Mouse (Mus musculus): ENCODE measurements around the gene Ifrd2.

Ifrd2 gene

DNA sequence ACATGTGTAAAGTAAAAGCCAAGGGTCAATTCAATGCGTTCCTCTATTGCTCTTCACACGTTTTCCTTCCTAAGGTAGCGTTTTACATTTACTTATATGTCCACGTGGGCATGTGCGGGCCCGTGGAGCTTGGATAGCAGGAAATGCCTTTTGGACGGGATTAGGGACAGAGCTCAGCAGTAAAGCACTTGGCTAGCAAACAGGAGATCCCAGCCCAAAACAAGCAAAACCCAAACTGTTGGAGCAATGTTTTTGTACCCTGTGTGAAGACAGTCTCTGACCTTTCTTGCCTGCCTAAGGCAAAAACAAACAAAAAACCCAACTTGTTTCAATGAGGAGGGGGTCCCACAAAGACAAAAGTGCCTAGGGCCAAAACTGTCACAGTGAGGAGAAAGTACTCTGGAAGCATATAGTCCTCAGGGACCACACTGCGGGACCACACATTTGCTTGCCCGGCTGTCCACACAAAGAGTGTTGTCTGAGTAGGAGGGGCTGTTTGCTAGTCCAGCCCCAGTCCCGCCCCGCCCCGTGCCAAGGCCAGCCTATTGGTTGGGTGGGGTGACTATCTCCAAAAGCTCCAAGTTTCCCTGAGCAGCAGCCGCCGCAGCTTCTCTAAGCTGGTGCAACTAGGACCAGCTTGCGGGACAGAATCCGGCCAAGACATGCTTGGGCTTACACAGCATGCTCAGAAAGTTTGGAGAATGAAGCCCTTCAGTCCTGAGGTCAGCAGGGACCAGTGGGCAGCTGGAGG, 10.9 kb upstream of the Ifrd2 start, which contains the start of gene Hyal1:
TSS of gene Hyal1 (plus strand) at position 571 of the 751 bp plus-strand sequence.
- DNase-seq, result no peak

- DNase-seq, result no peak
These were observed 9.6 kb upstream of the Ifrd2 start for GRCm38 (mm10) chr9:107577871-107578270.

DNA sequence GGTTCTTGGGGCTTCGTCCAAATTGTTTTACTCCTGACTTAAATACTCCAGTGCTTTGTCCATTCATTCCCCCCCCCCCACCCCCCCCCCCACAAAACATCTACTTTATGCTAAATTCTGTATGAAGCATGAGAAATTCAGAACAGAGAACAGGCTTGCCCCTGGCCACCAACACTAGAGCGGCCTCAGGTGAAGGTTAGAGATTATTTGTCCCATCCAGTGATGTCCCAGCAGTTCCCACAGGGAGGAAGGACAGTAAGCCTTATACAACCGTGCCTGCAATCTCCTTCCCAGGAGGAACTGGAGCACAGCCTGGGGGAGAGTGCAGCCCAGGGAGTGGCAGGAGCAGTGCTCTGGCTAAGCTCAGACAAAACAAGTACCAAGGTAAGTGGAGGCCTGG, 8.9 kb upstream of the Ifrd2 start, which contains the start of gene Naa80:
TSS of gene Naa80 (plus strand) at position 301 of the 400 bp plus-strand sequence.
- DNase-seq, result no peak

DNA sequence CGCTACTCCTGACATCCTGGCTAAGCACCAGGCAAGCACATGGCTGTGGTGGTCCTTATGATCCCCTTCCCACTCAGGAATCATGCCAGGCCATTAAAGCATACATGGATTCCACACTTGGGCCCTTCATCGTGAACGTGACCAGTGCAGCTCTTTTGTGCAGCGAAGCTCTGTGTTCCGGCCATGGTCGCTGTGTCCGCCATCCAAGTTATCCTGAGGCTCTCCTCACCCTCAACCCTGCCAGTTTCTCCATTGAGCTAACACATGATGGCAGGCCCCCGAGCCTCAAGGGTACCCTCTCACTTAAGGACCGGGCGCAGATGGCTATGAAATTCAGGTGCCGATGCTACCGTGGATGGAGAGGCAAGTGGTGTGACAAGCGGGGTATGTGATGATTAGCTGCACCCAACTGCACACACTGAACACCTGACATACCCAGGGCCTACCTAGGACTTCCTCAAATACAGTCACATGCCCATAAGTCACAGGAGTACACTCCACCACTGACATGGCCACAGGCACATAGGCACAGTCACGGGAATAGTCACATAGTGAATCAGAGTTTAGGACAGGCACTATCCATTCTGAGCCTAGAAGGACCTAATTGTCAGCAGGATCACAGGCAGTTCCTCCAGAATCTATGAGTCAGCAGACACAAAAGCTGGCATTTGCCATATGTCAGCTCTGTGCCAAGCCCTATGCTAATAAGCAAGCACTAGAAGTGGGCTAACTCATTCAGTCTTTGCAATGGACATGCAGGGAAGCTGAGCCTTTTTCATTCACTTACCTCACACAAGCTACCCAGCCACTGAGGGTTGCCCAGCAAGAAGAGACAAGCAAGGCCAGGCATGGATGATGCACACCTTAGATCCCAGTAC, 8.2 kb upstream of the Ifrd2 start:
- no peak for DNase-seq

- peak; percentile 88 for DNase-seq
These were observed 6.7 kb upstream of the Ifrd2 start, which contains the start of gene Hyal3 for GRCm38 (mm10) chr9:107580501-107581317. Gene Hyal3 (plus strand): TSS chr9:107580818.

DNA sequence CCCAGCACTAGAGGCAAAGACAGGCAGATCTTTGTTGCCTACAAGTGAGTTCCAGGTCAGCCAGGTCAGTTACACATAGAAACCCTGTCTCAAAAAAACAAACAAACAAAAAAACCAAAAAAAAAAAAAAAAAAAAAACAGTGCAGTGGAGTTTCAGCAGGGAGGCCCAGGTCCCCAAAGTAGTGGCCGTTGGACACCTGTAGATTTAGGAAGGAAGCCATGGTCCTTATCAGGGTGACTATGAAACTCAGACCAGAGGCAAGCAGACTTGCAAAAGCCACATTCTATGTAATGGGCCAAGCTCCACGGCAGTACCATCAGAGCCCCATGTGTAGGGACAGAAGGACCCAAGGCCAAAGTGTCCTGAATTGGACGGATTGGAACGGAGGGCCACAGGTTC, 5.9 kb upstream of the Ifrd2 start:
- no peak for DNase-seq

- DNase-seq, result no peak
These were observed 4.9 kb upstream of the Ifrd2 start for GRCm38 (mm10) chr9:107582509-107583062.

GRCm38 (mm10) chr9:107583174-107583573, 4.3 kb upstream of the Ifrd2 start:
- no peak for DNase-seq

GRCm38 (mm10) chr9:107586504-107586903, 938 bp upstream of the Ifrd2 start:
- DNase-seq, result no peak

- no peak for DNase-seq
These were observed 594 bp downstream of the Ifrd2 start for GRCm38 (mm10) chr9:107587833-107588639.

- no peak for DNase-seq
These were observed 2.8 kb downstream of the Ifrd2 start for GRCm38 (mm10) chr9:107590058-107590772.

DNA sequence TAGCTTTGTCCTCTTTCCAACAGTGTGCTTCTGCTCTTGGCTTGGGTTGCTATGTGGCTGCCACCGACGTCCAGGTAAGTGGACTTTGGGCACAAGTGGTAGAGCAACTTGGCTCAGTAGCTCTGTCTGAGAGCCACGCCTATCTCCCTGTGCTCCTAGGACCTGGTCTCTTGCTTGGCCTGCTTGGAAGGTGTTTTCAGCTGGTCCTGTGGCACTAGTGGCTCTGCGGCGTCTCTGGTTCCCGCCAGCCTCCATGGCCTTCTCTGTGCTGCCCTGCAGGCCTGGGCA, 3.3 kb downstream of the Ifrd2 start:
- no peak for DNase-seq

DNA sequence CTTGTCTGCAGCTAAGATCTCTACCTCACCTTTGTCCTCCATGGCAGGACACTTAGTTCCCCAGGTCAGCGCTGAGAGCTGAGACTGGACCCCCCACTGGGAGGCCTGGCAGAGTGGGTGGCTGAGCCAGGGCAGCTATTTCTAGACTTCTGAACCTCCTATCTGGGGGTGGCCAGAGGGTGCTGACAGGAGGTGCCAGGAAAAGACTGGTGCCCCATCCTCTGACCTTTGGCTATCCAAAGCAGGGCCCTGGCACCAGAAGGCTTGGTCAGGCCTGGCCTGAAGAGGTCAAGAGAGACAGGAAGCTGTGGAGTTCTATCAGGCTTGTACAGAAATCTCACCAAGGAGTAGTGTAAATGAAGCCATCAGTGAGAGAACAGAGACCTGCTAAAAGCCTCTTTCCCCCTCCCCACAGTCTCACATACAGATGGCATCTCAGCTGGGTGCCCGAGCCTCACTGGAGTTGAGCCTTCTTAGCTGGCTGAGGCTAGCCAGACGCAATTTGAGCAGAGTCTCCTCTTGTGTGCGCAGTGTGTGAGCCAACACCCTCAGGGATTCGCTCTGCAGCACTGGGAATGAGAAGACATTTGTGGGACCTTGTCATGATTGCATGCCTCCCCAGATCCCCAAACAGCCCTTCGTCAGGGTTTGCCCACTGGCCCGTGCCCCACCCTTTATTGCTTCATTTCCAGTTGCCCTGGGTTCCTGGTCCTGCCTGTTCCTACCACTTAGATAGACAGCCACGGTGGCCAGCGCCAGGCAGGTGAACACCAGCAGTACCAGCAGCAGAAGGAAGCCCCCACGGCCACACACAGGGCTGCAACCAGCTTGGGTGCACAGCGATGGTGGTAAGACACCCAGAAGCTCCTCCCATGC, 5.9 kb downstream of the Ifrd2 start:
- DNase-seq, result no peak

DNA sequence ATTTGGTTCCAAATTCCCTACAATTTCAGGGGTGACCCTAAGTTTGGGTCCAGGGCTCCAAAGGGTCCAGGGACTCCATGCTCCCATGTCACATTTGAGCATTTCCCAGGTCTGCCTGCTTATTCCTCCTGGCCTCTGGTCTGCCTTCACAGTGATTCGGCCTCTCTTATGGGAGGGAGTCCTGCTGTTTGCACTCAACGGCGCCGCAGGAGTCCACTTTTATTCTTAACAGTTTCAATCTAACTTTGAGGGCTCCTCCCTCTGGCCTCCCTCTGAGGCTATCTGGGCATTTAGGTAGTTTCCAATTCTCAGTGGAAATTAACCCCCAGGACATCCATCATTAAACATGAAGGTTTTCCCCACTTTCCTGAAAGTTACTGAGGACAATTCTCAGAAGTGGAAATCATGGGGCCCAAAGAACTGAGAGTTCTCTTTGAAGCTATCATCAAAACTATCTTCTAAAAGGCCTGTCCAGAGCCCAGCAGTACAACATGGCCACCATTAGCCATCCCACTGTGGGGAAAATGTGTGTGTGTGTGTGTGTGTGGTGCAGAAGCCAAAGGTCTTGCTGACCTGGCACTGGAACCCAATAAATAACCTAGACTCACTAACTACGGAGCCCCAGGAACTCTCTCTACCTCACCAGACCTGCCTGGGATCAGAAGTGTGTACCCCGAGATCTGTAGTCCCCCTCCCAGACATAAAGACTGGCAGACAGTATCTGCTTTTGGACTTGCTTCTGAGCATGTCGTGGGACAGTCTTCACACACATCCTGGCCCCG, 7.0 kb downstream of the Ifrd2 start:
- no peak for DNase-seq

- DNase-seq, result no peak
These were observed 9.5 kb downstream of the Ifrd2 start for GRCm38 (mm10) chr9:107596619-107597569.

- no peak for DNase-seq
These were observed 10.9 kb downstream of the Ifrd2 start for GRCm38 (mm10) chr9:107598385-107598784.

GRCm38 (mm10) chr9:107599433-107599832, 12.0 kb downstream of the Ifrd2 start:
- no peak for DNase-seq

DNA sequence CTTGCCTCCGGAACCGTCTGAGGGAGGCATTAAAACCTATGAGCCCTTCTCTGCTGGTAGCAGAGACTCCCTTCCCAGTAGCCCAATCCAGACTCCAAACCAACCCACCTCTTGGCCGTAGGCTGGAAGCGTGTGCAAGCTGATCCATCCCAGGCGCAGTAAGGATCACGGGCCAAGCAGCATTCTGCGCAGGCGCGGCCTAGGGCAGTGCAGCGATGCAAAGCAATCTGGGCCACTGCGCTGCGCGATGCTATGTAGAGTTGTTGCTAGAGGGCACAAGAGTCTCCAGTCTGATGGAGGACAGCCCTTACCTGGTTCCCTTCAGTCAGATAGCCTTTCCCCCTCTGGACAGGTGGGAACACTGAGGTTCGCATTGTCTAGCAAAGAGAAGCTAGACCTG, 12.4 kb downstream of the Ifrd2 start:
- no peak for DNase-seq

Measured in right cerebral cortex, postnatal 25 days (tissue).